Mouse (Mus musculus) thymus, adult 2 months (tissue): ENCODE data around the gene Phactr1. TPM values are rescaled to one million over a fixed set of nuclear protein-coding genes. Genes with fewer than 3 reads are reported as not detected.

Source experiments
- DNase-seq: peaks from one replicate; pipeline ENCODE4 v3.0.0; 2021
- H3K27ac ChIP-seq: fragments of 200-500 bp; 2 replicates; pipeline ENCODE4 v1.5.1; 2012; ENCODE audit warnings: low read length, control low read depth; ENCODE audit not compliant: control insufficient read depth, insufficient read depth
- H3K27me3 ChIP-seq: fragments of 200-500 bp; 2 replicates; pipeline ENCODE4 v1.6.1; 2012; ENCODE audit warnings: mild to moderate bottlenecking, low read length, moderate library complexity, mixed read lengths; ENCODE audit not compliant: control insufficient read depth, insufficient read depth
- H3K36me3 ChIP-seq: fragments of 200-500 bp; 2 replicates; pipeline ENCODE4 v1.6.1; 2012; ENCODE audit warnings: mild to moderate bottlenecking, low read length, moderate library complexity; ENCODE audit not compliant: control insufficient read depth, insufficient read depth
- H3K4me1 ChIP-seq: fragments of 200-500 bp; replicated peaks from 2 replicates; pipeline ENCODE4 v1.6.1; 2012; ENCODE audit warnings: low read length; ENCODE audit not compliant: control insufficient read depth, insufficient read depth
- H3K4me3 ChIP-seq: fragments of 200-500 bp; 2 replicates; pipeline ENCODE4 v1.5.1; 2012; ENCODE audit warnings: mild to moderate bottlenecking, low read length, control low read depth, moderate library complexity; ENCODE audit not compliant: control insufficient read depth, insufficient read depth
- CTCF ChIP-seq: fragments of 200-500 bp; IDR thresholded peaks from 2 replicates; pipeline ENCODE4 v1.5.1; 2012; ENCODE audit warnings: mild to moderate bottlenecking, control low read depth, low read length, moderate library complexity, borderline replicate concordance; ENCODE audit not compliant: control insufficient read depth, poor library complexity, insufficient read depth; ENCODE audit errors: extremely low read depth
- POLR2A ChIP-seq: fragments of 200-500 bp; IDR thresholded peaks from 2 replicates; pipeline ENCODE4 v1.6.1; 2012; ENCODE audit warnings: mild to moderate bottlenecking, low read length, control low read depth, moderate library complexity; ENCODE audit not compliant: control insufficient read depth, poor library complexity, insufficient read depth; ENCODE audit errors: extremely low read depth
- WGBS: fragments of 180-500 bp; shearing (Covaris S2); methylation state at CpG from one replicate; pipeline ENCODE4 v1.1.7; 2018; 5-methylcytosine and 5-hydroxymethylcytosine counted together
- polyA plus RNA-seq: library from polyadenylated mRNA; depleted of rRNA; stranded (reverse); fragments of >200 nt; gene quantifications from 2 replicates; pipeline ENCODE4 v1.2.3, GENCODE M21; 2012

Gene Phactr1
- polyA plus RNA-seq, 1 experiment: 0.82 TPM

DNA sequence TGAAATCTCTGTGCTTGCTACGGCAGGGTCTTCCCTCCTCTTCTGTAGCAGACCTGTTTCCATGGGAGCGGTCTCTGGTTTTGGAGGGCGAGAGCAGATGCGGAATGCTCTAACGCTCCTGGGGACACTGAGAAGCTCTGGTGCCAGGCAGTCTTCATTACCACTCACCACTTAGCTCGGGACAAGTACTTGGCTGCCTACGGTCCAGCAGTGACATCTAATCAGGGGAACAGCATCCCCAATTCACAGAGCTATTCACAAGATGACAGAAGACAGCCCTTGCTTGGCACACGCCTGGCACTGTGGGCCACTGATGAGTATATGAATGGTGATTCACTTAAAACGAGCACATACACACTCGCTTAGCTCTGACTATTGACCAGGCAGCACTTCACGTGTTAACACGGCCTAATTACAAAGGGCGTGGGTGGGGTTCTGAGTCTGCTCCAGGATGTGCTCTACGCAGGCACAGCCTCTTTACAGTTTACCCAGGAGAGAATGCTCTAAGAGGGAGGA lies 471.6 kb downstream of the Phactr1 start:
- Histone ChIP-seq H3K4me3 (no peak overlapping the region), H3K4me1 (no peaks in the 10 kb centered on the region), H3K36me3 (no peaks in the 10 kb centered on the region), H3K27ac (no peak overlapping the region), H3K27me3 (no peaks in the 10 kb centered on the region)
- 96% methylated on average over 14 of the region's 14 CpGs for WGBS
- TF ChIP-seq POLR2A (no peak), CTCF (no peak)
- DNase-seq: no peak

DNA sequence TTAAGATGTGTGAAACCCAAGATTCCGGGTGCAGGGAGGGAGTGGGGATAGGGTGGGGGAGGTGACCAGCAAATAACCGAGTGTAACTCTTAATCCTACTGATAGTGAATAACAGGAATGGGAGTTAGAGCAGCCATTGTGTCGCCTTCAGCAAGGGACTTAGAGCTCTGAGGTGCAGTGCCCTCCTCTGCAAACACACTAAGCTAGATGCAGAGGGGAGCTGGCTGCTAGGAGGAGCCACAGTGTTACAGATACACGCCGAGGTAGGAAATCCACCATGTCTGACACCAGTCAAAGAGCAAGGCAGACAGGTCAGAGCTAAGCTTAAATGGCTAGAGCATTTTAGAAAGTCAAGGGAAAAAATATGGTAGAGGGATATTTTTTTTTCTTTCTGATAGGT lies 476.9 kb downstream of the Phactr1 start:
- 92% methylated on average over 5 of the region's 5 CpGs for WGBS
- H3K36me3 ChIP-seq: no peaks in the 10 kb centered on the region; the same call in 1 of the 2 replicates
- DNase-seq: no peak
- no peaks in the 10 kb centered on the region for H3K4me1 ChIP-seq
- H3K27me3 ChIP-seq: no peaks in the 10 kb centered on the region
- no peak overlapping the region for H3K27ac ChIP-seq
- H3K4me3 ChIP-seq: no peak overlapping the region
- no peak for TF ChIP-seq CTCF
- TF ChIP-seq POLR2A: no peak

DNA sequence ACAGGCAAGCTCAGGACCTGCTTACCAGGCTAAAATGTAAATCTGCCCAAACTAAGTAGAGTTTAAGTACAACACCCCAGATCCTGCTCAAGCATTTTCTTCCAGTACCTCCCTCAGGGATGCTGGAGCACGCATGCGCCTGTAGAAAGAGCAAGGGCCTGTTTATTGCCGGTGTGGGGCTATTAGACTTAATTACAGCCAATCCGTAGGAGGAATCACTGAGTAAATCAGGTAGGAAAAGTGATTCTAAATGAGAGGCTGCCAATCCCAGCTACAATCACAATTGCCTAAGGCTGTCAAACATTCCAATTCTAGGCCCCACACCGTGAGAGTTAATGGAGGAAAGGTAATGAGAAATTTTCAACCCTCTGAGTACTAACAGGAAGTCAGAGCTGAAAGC lies 477.9 kb downstream of the Phactr1 start:
- TF ChIP-seq POLR2A: no peak
- TF ChIP-seq CTCF: no peak
- DNase-seq: no peak
- H3K27ac ChIP-seq: no peak overlapping the region
- no peaks in the 10 kb centered on the region for H3K4me1 ChIP-seq
- 94% methylated on average over 5 of the region's 5 CpGs for WGBS
- no peak overlapping the region for H3K4me3 ChIP-seq
- H3K27me3 ChIP-seq: no peaks in the 10 kb centered on the region
- no peaks in the 10 kb centered on the region; the same call in 1 of the 2 replicates for H3K36me3 ChIP-seq

DNA sequence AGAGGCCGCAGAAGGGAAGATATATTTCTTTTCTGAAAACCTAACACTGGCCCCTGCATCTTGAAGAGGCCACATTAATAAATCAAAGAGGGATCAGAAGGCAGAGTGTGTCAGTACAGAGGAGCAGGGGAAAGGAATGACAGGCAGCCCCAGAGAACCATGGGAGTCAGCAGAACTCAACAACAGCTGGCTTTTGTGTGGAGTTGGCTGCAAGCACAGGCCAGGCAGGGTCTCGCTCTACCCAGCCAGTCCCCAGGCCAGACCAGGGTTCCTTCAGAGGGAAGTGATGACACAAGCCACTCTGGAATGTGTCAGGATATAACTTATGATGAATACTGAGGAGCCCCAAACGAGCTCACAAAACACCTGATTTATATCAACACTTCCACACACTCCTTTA lies 479.0 kb downstream of the Phactr1 start:
- Histone ChIP-seq H3K4me3 (no peak overlapping the region), H3K27me3 (no peaks in the 10 kb centered on the region), H3K4me1 (no peaks in the 10 kb centered on the region), H3K27ac (no peak overlapping the region), H3K36me3 (no peaks in the 10 kb centered on the region; the same call in 1 of the 2 replicates)
- DNase-seq: no peak
- TF ChIP-seq CTCF: no peak
- no peak for TF ChIP-seq POLR2A
- 94% methylated on average over 3 of the region's 3 CpGs for WGBS

DNA sequence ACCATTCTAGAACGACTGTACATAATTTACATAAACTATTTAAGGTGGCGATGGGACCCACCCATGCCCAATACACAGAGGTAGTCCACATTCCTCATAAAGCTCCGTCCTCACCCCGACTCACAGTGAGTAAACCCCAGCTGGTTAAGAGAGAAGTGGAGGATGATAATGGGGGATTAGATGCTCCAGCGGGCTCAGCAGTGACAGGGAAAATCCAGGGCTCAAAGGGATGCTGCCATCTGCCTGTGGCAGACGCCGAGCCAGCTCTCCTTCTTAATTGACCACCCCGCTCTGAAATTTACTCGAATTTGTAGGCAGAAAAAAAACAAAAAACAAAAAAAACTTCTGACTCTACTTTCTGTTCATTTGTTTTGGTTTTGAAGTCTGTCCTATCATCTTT lies 487.3 kb downstream of the Phactr1 start:
- no peak for DNase-seq
- Histone ChIP-seq H3K4me1 (no peaks in the 10 kb centered on the region), H3K27ac (no peak overlapping the region), H3K4me3 (no peak overlapping the region), H3K36me3 (no peaks in the 10 kb centered on the region), H3K27me3 (no peaks in the 10 kb centered on the region)
- TF ChIP-seq CTCF (no peak), POLR2A (no peak)
- 96% methylated on average over 9 of the region's 9 CpGs for WGBS

DNA sequence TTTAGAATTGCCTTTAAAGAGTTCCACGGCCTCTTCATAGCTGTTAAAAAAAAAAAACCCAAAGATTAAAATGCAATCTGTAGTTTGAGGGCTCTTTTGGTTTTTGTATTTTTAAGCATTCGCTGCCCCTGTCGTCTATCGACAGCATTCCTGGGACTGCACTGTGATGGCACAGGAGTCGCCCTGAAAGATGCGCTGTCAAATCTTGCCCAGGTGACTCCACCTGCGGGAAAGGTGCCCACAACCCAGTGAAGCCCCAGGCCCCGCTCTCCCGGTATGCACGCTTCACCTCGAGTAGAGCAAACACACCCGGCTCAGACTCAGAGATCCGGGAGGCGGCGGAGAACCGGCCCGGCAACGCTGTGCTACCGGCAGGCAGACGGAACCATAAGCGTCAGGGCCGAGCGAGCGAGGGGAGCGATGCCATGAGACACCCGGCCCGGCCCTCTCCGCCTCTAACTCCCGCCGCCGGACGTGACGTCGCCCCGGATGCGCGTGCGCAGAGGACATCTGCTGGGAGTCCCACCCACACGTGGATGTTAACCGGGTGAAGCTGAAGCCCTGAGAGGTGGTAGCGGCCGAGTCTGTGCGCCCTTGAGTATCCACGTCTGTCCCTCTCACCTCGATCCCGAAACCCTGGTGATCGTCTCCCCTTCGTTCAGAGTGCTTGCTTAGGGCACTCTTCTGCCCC lies 490.7 kb downstream of the Phactr1 start, which contains the start of gene Tbc1d7:
Gene Tbc1d7, minus strand, starts transcription at position 482 of the 691 bp plus-strand sequence.
- Histone ChIP-seq H3K4me1 (peaks cover 6% of the 10 kb centered on the region; the same call in 1 of the 2 replicates), H3K36me3 (no peaks in the 10 kb centered on the region), H3K27ac (no peak within 1 kb of the TSS), H3K4me3 (peak within 1 kb of the TSS; percentile 88), H3K27me3 (no peaks in the 10 kb centered on the region)
- WGBS: under 1% methylated on average over 48 of the region's 48 CpGs
- TF ChIP-seq POLR2A (peak; percentile 66), CTCF (peak; percentile 61; the same call in 1 of the 2 replicates)
- peak; percentile 99 for DNase-seq

DNA sequence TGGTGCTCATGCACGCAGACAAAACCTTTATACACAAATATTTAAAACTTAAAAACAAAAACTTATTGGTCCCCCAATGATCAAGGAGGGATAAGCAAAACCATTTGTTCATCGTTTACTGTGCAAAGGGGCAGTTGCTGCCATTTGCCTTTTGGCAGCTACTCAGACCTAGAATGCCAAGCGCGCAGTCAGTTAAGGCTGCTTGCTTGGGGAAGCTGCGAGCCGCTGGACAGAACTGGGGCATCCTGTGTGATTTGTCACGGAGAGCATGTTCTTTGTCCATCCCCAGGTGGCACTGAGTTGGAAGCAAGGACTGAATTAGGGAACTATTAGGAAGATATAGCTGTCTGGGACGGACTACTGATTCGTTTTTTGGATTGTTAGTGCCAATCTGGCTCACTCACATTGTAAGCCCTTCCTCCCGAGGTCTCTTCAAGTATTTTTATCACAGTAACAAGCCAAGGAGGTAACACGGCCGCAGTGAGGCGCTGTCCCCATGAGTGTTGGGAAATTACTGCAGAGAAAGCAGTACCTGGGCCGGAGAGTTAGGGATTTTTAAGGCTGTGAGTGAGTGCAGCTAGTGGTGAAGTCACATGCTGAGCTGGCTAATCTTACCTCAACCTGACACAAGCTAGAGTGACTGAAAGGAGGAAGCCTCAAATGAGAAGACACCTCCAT lies 491.8 kb downstream of the Phactr1 start:
- no peaks in the 10 kb centered on the region for H3K27me3 ChIP-seq
- no peak overlapping the region for H3K4me3 ChIP-seq
- peaks cover 16% of the 10 kb centered on the region for H3K4me1 ChIP-seq
- DNase-seq: no peak
- H3K27ac ChIP-seq: no peak overlapping the region
- TF ChIP-seq CTCF: no peak
- H3K36me3 ChIP-seq: no peaks in the 10 kb centered on the region
- 77% methylated on average over 14 of the region's 14 CpGs for WGBS
